Mouse (Mus musculus) E14TG2a.4 (cell line): ENCODE results near the gene Gadd45gip1.
A peak's percentile ranks its signal among the peaks of the same experiment; 100 is the strongest.
"Not testable (repeated sequence)": the region's sequence is repeated elsewhere in the genome, so short reads cannot be mapped to it uniquely, and the experiment has no call there.

Experiments used
- H3K27me3 ChIP-seq: 2 replicates; pipeline ENCODE4 v1.6.1; 2014; ENCODE audit warnings: low read length, control low read depth; ENCODE audit not compliant: insufficient read depth
- H3K36me3 ChIP-seq: 2 replicates; pipeline ENCODE4 v1.6.1; 2014; ENCODE audit warnings: low read length, control low read depth; ENCODE audit not compliant: insufficient read depth
- H3K4me1 ChIP-seq: replicated peaks from 2 replicates; pipeline ENCODE4 v1.6.1; 2014; ENCODE audit warnings: low read depth, low read length, control low read depth
- H3K4me3 ChIP-seq: replicated peaks from 2 replicates; pipeline ENCODE4 v1.5.1; 2014; ENCODE audit warnings: mild to moderate bottlenecking, low read length
- H3K9me3 ChIP-seq: 2 replicates; pipeline ENCODE4 v1.6.1; 2014; ENCODE audit warnings: low read length, control low read depth
- CTCF ChIP-seq: conservative IDR thresholded peaks from 2 replicates; pipeline ENCODE4 v1.5.1; 2014; ENCODE audit warnings: low read length
- NANOG ChIP-seq: IDR thresholded peaks from 2 replicates; pipeline ENCODE4 v1.6.1; 2014; ENCODE audit warnings: borderline replicate concordance, low read length, mixed read lengths
- POU5F1 ChIP-seq: IDR thresholded peaks from 2 replicates; pipeline ENCODE4 v1.6.1; 2014; ENCODE audit warnings: low read length, borderline replicate concordance

Gene Gadd45gip1

GRCm38 (mm10) chr8:84814555-84815441 lies 16.5 kb upstream of the Gadd45gip1 start:
- peaks cover 30% of the 10 kb centered on the region for H3K4me1 ChIP-seq
- TF ChIP-seq CTCF (no peak), POU5F1 (no peak), NANOG (no peak)
- H3K4me3 ChIP-seq: peak overlapping the region; percentile 26; the same call in 1 of the 2 replicates
- no peaks in the 10 kb centered on the region for H3K9me3 ChIP-seq
- H3K27me3 ChIP-seq: peaks cover 35% of the 10 kb centered on the region
- H3K36me3 ChIP-seq: no peaks in the 10 kb centered on the region

- Histone ChIP-seq H3K36me3 (no peaks in the 10 kb centered on the region), H3K4me1 (peaks cover 30% of the 10 kb centered on the region), H3K9me3 (no peaks in the 10 kb centered on the region), H3K4me3 (peak overlapping the region; percentile 52), H3K27me3 (peaks cover 35% of the 10 kb centered on the region)
- TF ChIP-seq NANOG (no peak), CTCF (peak; percentile 97)
Measured at GRCm38 (mm10) chr8:84815547-84815946, 15.8 kb upstream of the Gadd45gip1 start.

- Histone ChIP-seq H3K27me3 (peaks cover 35% of the 10 kb centered on the region), H3K36me3 (no peaks in the 10 kb centered on the region), H3K4me3 (peak overlapping the region; percentile 52), H3K4me1 (peaks cover 29% of the 10 kb centered on the region), H3K9me3 (no peaks in the 10 kb centered on the region)
- TF ChIP-seq NANOG (no peak), POU5F1 (no peak), CTCF (no peak)
Measured at GRCm38 (mm10) chr8:84816117-84816516, 15.2 kb upstream of the Gadd45gip1 start.

GRCm38 (mm10) chr8:84822723-84823122 lies 8.6 kb upstream of the Gadd45gip1 start, which contains the start of gene Dand5:
Gene Dand5 (minus strand): TSS chr8:84822823.
- no peaks in the 10 kb centered on the region for H3K27me3 ChIP-seq
- H3K9me3 ChIP-seq: no peaks in the 10 kb centered on the region
- TF ChIP-seq CTCF (no peak), NANOG (no peak), POU5F1 (no peak)
- 0 out of 2 replicates have a peak within 1 kb of the TSS, but pooled peaks have one; percentile 1 for H3K4me3 ChIP-seq
- no peaks in the 10 kb centered on the region for H3K36me3 ChIP-seq
- H3K4me1 ChIP-seq: peaks cover 36% of the 10 kb centered on the region

GRCm38 (mm10) chr8:84823653-84824052 lies 7.7 kb upstream of the Gadd45gip1 start:
- H3K9me3 ChIP-seq: no peaks in the 10 kb centered on the region
- H3K4me3 ChIP-seq: no peak overlapping the region
- no peaks in the 10 kb centered on the region for H3K27me3 ChIP-seq
- peaks cover 43% of the 10 kb centered on the region for H3K4me1 ChIP-seq
- peak; percentile 59 for TF ChIP-seq CTCF
- no peak for TF ChIP-seq NANOG
- TF ChIP-seq POU5F1: no peak
- H3K36me3 ChIP-seq: peaks cover 2% of the 10 kb centered on the region; the same call in 1 of the 2 replicates

- TF ChIP-seq POU5F1: no peak
- no peak for TF ChIP-seq NANOG
- TF ChIP-seq CTCF: no peak
- H3K36me3 ChIP-seq: peaks cover 5% of the 10 kb centered on the region; the same call in 1 of the 2 replicates
- no peaks in the 10 kb centered on the region for H3K27me3 ChIP-seq
- H3K4me3 ChIP-seq: no peak overlapping the region
- peaks cover 49% of the 10 kb centered on the region for H3K4me1 ChIP-seq
- H3K9me3 ChIP-seq: no peaks in the 10 kb centered on the region
Measured at GRCm38 (mm10) chr8:84825636-84826035, 5.7 kb upstream of the Gadd45gip1 start.

GRCm38 (mm10) chr8:84826518-84826917 lies 4.8 kb upstream of the Gadd45gip1 start:
- H3K4me1 ChIP-seq: peaks cover 53% of the 10 kb centered on the region
- not testable (repeated sequence) for H3K27me3 ChIP-seq, H3K4me3 ChIP-seq, H3K36me3 ChIP-seq, H3K9me3 ChIP-seq

GRCm38 (mm10) chr8:84832034-84832717 lies 854 bp downstream of the Gadd45gip1 start:
- H3K27me3 ChIP-seq: no peaks in the 10 kb centered on the region
- no peaks in the 10 kb centered on the region for H3K9me3 ChIP-seq
- TF ChIP-seq CTCF (no peak), NANOG (no peak), POU5F1 (no peak)
- H3K4me3 ChIP-seq: peak overlapping the region; percentile 97
- peaks cover 45% of the 10 kb centered on the region for H3K36me3 ChIP-seq
- peaks cover 57% of the 10 kb centered on the region for H3K4me1 ChIP-seq
